Mouse (Mus musculus): Measurements from ENCODE around the gene Fev.

The Fev gene

GRCm38 (mm10) chr1:74880785-74881360 is 4.3 kb downstream of the Fev start:
- DNase-seq (ENCODE audit: low spot score): peak; percentile 76

- DNase-seq (ENCODE audit: low spot score): no peak
Observed at GRCm38 (mm10) chr1:74877199-74877598, 8.0 kb downstream of the Fev start.

- no peak for DNase-seq (ENCODE audit: low spot score)
Observed at GRCm38 (mm10) chr1:74872218-74872617, 13.0 kb downstream of the Fev start.

- DNase-seq (ENCODE audit: low spot score): no peak
Observed at GRCm38 (mm10) chr1:74861783-74862182, 23.4 kb downstream of the Fev start.

- no peak for DNase-seq (ENCODE audit: low spot score)
Observed at GRCm38 (mm10) chr1:74859223-74859984, 25.8 kb downstream of the Fev start.

- no peak for DNase-seq (ENCODE audit: low spot score)
Observed at GRCm38 (mm10) chr1:74858805-74859204, 26.4 kb downstream of the Fev start.

GRCm38 (mm10) chr1:74858171-74858719 is 27.0 kb downstream of the Fev start:
- no peak for DNase-seq (ENCODE audit: low spot score)

GRCm38 (mm10) chr1:74857677-74858076 is 27.5 kb downstream of the Fev start:
- no peak for DNase-seq (ENCODE audit: low spot score)

- DNase-seq (ENCODE audit: low spot score): no peak
Observed at GRCm38 (mm10) chr1:74857201-74857600, 28.0 kb downstream of the Fev start.

GRCm38 (mm10) chr1:74856791-74857190 is 28.4 kb downstream of the Fev start:
- no peak for DNase-seq (ENCODE audit: low spot score)

- DNase-seq (ENCODE audit: low spot score): no peak
Observed at GRCm38 (mm10) chr1:74856439-74856720, 28.8 kb downstream of the Fev start.

- DNase-seq (ENCODE audit: low spot score): no peak
Observed at GRCm38 (mm10) chr1:74855651-74856438, 29.4 kb downstream of the Fev start.

GRCm38 (mm10) chr1:74855156-74855555 is 30.1 kb downstream of the Fev start:
- DNase-seq (ENCODE audit: low spot score): no peak

- DNase-seq (ENCODE audit: low spot score): no peak
Observed at GRCm38 (mm10) chr1:74854306-74855056, 30.7 kb downstream of the Fev start, which contains the start of gene Cdk5r2. TSS of gene Cdk5r2 (plus strand) at chr1:74854934.

GRCm38 (mm10) chr1:74851001-74851775 is 34.0 kb downstream of the Fev start:
- DNase-seq (ENCODE audit: low spot score): no peak

- no peak for DNase-seq (ENCODE audit: low spot score)
Observed at GRCm38 (mm10) chr1:74850251-74850650, 35.0 kb downstream of the Fev start.

- no peak for DNase-seq (ENCODE audit: low spot score)
Observed at GRCm38 (mm10) chr1:74848946-74849345, 36.3 kb downstream of the Fev start.

- no peak for DNase-seq (ENCODE audit: low spot score)
Observed at GRCm38 (mm10) chr1:74846341-74846740, 38.9 kb downstream of the Fev start.

GRCm38 (mm10) chr1:74843090-74843489 is 42.1 kb downstream of the Fev start:
- DNase-seq (ENCODE audit: low spot score): no peak

- no peak for DNase-seq (ENCODE audit: low spot score)
Observed at GRCm38 (mm10) chr1:74833255-74833654, 52.0 kb downstream of the Fev start.
